Mouse (Mus musculus) adrenal gland, adult 8-10 months (tissue): ENCODE measurements around the gene Asic2. TPM values are rescaled to one million over a fixed set of nuclear protein-coding genes. Genes with fewer than 3 reads are reported as not detected.

Source experiments
- DNase-seq: peaks from one replicate; pipeline ENCODE4 v3.0.0; 2022
- total RNA-seq, 4 experiments: library from RNA; stranded (reverse); gene quantifications; 2 replicates each; pipeline ENCODE4 v1.2.4; 2022

Asic2 gene
- total RNA-seq, 4 experiments from 2014 or later: 3.2 to 5.1 (median 4.2) TPM

GRCm38 (mm10) chr11:81597601-81598000 lies 370.7 kb downstream of the Asic2 start:
- DNase-seq: no peak

GRCm38 (mm10) chr11:81595235-81595634 lies 373.0 kb downstream of the Asic2 start:
- DNase-seq: no peak

DNA sequence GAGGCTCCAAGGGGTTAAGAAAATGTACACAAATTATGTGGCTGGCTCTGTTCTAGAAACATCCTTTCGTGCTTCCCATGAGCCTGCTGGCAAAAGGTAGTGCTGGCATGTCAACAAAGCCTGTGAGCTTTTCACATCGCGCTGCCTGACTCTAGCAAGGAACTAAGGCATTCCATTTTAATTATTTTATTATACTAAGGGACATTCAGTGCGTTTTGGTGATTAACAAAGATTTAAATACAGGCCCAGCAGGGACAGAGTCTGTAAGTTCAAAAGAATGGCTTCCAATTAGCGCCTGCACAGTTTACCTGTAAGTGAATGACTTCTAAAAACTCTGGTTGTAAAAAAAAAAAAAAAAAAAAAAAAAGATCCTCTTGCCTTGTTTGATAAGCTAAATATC lies 375.5 kb downstream of the Asic2 start:
- DNase-seq: no peak

DNA sequence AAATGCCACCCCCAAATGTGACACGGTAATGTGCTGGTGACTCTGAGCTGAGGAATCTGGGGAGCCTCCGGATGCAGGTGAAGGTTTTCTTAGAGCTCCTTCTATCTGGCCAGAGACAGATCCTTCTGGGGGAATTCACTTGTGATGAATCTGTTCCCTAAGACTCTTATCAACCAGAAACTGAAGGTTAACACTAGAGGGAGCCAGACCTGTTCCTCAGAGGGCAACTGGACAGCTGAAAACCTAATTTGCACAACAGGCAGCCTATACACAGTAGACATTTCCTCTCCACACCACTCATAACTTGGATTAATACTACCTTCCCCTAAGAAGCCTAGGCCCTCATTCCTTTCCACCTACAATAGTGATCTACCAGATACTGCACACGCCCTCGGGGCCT lies 377.3 kb downstream of the Asic2 start:
- DNase-seq: no peak

- DNase-seq: peak; percentile 36
These were observed 379.6 kb downstream of the Asic2 start for GRCm38 (mm10) chr11:81588630-81589029.

- no peak for DNase-seq
These were observed 380.3 kb downstream of the Asic2 start for GRCm38 (mm10) chr11:81587942-81588341.

DNA sequence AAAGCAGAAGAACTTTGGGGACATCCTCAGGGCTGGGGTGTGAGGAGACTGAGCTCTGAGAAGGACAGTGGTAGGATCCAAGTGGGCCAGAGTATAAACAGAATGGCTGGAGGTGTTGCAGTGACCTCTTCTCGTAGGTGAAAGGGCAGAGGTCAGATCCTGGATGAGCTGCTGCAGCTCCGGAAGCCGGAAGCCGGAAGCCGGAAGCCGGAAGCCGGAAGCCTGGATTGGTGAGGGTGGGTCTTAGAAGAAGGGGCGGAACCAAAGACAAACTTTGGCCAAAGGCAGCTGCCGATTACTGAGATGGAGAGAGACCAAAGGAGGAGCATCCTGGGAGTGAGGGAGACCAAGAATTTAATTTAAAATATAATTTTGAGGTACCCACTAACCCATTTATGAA lies 381.1 kb downstream of the Asic2 start:
- no peak for DNase-seq

- DNase-seq: no peak
These were observed 383.8 kb downstream of the Asic2 start for GRCm38 (mm10) chr11:81584506-81584905.

DNA sequence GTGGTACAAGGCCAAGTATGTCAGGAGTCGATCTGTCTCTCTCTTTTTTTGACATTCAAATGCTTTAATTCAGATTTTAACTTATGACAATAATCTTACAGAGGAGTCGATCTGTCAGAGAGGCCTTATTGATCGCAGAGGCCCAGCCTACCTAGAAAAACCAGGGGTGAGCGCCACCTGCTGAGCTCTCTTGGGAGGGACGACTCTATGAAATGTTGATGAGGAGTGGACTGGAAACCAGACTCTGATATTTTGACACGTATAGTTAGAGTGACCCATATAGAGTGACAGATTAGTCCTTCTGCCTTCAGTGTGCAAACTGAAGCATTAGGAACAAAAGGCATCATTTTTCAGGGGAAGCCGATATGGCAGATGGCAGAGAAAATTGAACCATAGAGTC lies 385.1 kb downstream of the Asic2 start:
- DNase-seq: no peak

DNA sequence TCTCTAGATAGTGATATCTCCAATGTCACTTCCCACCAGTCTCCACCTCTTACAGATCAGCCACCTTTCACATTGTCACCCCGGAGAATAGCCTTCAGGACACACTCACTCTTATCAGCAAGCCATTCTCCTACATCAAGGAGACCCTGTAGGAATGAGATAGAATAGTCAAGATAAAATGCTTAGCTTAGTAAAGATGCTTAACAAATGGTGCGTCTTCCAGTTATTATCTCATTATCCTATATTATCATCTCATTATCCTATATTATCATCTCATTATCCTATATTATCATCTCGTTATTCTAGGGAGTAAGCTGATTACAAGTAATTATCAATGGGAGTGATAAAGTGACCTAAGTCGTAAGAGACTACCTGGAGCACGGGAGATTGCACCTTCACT lies 386.1 kb downstream of the Asic2 start:
- no peak for DNase-seq

DNA sequence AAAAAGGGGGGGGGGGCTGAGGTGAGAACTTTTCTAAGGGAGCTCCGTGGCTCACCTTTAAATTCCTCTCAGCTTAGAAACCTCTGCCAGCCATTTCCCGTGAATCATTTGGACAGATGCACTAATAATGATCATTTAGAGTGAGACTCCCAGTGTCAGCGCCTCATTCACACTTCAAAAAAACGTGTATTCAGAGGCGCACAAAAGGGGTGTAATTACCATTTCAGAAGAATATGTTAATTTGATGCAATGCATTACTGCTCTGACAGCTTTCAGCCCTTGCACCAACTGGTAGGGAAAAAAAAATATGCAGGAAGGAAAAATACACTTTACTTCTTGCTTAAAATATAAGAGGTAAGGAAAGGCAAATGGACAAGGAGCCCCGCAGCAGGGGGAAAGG lies 388.5 kb downstream of the Asic2 start:
- DNase-seq: no peak

GRCm38 (mm10) chr11:81570406-81570805 lies 397.9 kb downstream of the Asic2 start:
- no peak for DNase-seq

DNA sequence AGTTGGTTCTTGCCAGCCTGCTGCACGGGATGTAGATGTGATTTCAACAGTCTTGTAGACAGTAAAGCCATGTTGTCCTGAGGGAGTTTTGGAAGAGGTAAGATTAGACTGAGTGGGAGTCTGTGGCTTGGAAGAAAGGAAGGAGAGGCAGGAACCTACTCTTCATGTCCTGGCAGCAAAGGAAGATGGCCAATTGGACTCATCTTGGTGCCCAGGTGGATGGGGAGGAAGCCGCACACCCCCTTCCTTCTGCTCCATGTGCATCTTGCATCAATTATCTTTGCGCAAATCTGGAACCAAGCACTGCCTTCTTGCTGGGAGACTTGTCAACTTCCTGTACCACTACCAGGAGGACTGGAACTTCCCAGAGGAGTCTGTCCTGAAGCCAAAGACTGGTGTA lies 403.4 kb downstream of the Asic2 start:
- no peak for DNase-seq

GRCm38 (mm10) chr11:81560374-81560773 lies 407.9 kb downstream of the Asic2 start:
- no peak for DNase-seq

DNA sequence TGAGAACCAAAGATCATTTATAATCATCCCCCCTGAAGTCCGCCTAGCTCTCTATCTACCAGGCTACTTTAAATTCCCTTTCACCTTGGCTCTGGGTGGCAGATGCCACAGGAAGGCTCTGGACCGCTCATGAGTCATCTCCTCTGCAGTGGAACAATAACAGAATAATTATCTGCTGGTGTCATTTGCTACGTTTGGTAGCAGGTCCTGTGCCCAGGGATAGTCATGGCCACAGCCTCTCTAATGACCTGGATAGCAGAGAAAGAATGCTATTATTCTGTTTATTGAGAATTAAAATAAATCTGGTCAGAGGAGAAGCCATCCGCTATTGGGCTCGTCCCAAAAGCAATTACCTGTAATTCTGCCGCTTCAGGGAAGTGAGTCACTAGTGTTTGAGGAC lies 425.1 kb downstream of the Asic2 start:
- peak; percentile 4 for DNase-seq

- DNase-seq: no peak
These were observed 433.0 kb downstream of the Asic2 start for GRCm38 (mm10) chr11:81535121-81535717.

GRCm38 (mm10) chr11:81534686-81535085 lies 433.6 kb downstream of the Asic2 start:
- peak; percentile 11 for DNase-seq

DNA sequence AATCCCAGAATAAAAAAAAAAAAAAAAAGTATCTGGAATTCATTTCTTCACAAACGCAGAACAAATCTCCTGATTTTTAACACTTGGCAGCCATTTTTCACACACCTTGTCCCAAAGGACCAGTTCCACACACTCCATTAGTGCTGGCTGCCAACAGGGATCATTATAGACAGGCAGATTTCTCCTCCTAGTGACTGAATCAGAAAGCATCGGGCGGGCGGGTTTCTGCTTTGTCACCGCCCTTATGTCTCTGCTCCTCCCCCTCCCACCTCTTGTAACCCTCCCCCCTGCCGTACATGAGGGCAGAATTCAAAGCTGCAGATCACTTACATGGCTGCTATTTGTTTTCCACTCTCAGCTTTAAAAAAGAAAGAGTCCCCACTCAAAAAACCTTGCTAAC lies 436.4 kb downstream of the Asic2 start:
- no peak for DNase-seq

GRCm38 (mm10) chr11:81522927-81523326 lies 445.3 kb downstream of the Asic2 start:
- no peak for DNase-seq

DNA sequence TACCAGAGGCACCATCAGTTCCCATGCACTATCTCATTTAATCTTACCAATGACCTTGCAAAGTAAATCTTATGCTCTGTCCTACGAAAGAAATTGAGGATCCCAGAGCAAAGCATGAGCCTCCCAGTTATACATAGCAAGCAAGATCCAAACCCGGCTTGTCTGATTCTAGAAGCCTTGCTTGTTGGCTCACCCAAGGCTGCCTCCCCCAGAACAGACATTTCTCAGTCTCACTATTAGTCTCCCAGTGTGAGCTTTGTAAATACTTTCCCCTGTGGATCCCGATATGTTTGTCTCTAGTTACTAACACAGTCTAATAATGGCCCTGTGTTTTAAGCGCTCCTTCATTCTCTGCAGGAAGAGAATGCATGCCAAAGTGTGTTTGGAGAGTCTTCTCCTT lies 446.4 kb downstream of the Asic2 start:
- DNase-seq: no peak

GRCm38 (mm10) chr11:81518001-81518955 lies 450.0 kb downstream of the Asic2 start:
- no peak for DNase-seq

DNA sequence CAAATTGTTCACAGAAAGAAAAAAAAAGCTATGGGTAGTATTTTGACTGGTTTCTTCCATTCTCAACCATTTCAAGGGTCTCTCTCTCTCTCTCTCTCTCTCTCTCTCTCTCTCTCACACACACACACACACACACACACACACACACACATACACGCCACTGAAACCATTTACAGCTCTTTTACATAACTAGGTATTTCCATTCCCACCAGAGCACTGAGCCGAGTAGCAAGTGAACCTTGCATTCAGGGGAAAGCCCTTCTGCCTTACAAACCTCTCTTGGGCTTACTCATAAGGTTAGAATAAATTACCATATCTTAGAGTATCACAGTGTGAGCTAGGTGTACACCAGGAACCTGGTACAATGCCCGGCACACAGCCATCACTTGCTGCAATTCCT lies 452.5 kb downstream of the Asic2 start:
- DNase-seq: no peak

- DNase-seq: no peak
These were observed 455.8 kb downstream of the Asic2 start for GRCm38 (mm10) chr11:81512434-81512833.

DNA sequence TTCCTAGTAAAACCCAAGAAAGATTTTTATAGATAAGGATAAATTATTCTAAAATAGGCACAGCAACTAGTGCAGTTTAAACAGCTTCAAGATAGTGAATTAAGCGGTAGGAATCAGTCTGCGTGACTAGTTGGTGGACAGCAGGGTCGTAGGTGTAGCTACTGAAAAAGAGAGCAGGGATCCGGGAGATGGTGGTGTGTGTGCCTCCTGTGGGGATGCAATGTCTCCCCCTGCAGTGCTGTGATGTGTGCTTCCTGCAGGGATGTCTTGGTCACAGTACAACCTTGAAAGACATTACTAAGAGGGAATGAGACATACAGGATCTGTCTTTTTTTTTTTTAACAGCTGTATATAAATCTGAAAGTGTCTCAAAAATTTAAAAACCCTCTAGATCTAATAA lies 456.9 kb downstream of the Asic2 start:
- DNase-seq: no peak
